Mouse (Mus musculus) embryonic facial prominence, embryonic 15.5 days (tissue): ENCODE measurements at regions not wholly inside any gene's neighbourhood (a gene's known extent, or its start where the extent isn't known, plus 50 kb on each side); places are given as distances from the start of the nearest gene placed in this dataset.

Experiments
- ATAC-seq: fragments of 200-750 bp; cut with Nextera tagmentation; 2 replicates; pipeline ENCODE4 v1.8.0; 2017; ENCODE audit warnings: low read depth, moderate TSS enrichment; ENCODE audit not compliant: insufficient number of reproducible peaks, low FRiP score, low TSS enrichment
- H3K27ac ChIP-seq: fragments of 300-500 bp; sonication (generic); replicated peaks from 2 replicates; pipeline ENCODE4 v1.5.1; 2015; ENCODE audit warnings: mild to moderate bottlenecking, inconsistent platforms
- H3K27me3 ChIP-seq: fragments of 300-500 bp; sonication (generic); 2 replicates; pipeline ENCODE4 v1.6.1; 2015; ENCODE audit warnings: inconsistent platforms
- H3K36me3 ChIP-seq: fragments of 300-500 bp; sonication (generic); 2 replicates; pipeline ENCODE4 v1.6.1; 2015; ENCODE audit warnings: mild to moderate bottlenecking, inconsistent platforms
- H3K4me1 ChIP-seq: fragments of 300-500 bp; sonication (generic); 2 replicates; pipeline ENCODE4 v1.6.1; 2015; ENCODE audit warnings: inconsistent platforms
- H3K4me2 ChIP-seq: fragments of 300-500 bp; sonication (generic); replicated peaks from 2 replicates; pipeline ENCODE4 v1.6.1; 2015; ENCODE audit warnings: mild to moderate bottlenecking, inconsistent platforms
- H3K4me3 ChIP-seq: fragments of 300-500 bp; sonication (generic); replicated peaks from 2 replicates; pipeline ENCODE4 v1.5.1; 2015; ENCODE audit warnings: mild to moderate bottlenecking, inconsistent platforms
- H3K9ac ChIP-seq: fragments of 300-500 bp; sonication (generic); 2 replicates; pipeline ENCODE4 v1.6.1; 2015; ENCODE audit warnings: inconsistent platforms
- H3K9me3 ChIP-seq: fragments of 300-500 bp; sonication (generic); replicated peaks from 2 replicates; pipeline ENCODE4 v1.6.1; 2016; ENCODE audit warnings: inconsistent platforms
- WGBS: fragments of 180-500 bp; shearing (Covaris S2); methylation state at CpG from one replicate; pipeline ENCODE4 v1.1.7; 2015; 5-methylcytosine and 5-hydroxymethylcytosine counted together

GRCm38 (mm10) chr2:179000448-179001081, 441.7 kb upstream of the Cdh4 start:
- no peak overlapping the region for H3K4me3 ChIP-seq
- no peak for ATAC-seq
- no peaks in the 10 kb centered on the region for H3K4me1 ChIP-seq
- no peak overlapping the region for H3K9ac ChIP-seq
- H3K27me3 ChIP-seq, result no peaks in the 10 kb centered on the region
- no peak overlapping the region for H3K27ac ChIP-seq
- no peak overlapping the region for H3K4me2 ChIP-seq
- H3K9me3 ChIP-seq, result no peaks in the 10 kb centered on the region
- 55% methylated on average over 17 of the region's 17 CpGs for WGBS
- H3K36me3 ChIP-seq, result no peaks in the 10 kb centered on the region

- 75% methylated on average over 6 of the region's 6 CpGs for WGBS
- H3K4me2 ChIP-seq, result no peak overlapping the region
- H3K4me1 ChIP-seq, result no peaks in the 10 kb centered on the region
- no peak overlapping the region for H3K27ac ChIP-seq
- no peak overlapping the region for H3K4me3 ChIP-seq
- no peaks in the 10 kb centered on the region for H3K27me3 ChIP-seq
- no peaks in the 10 kb centered on the region for H3K9me3 ChIP-seq
- H3K9ac ChIP-seq, result no peak overlapping the region
- ATAC-seq, result no peak
- H3K36me3 ChIP-seq, result no peaks in the 10 kb centered on the region
Observed at GRCm38 (mm10) chr2:179007766-179008165, 434.5 kb upstream of the Cdh4 start.

GRCm38 (mm10) chr2:179013891-179014593, 428.2 kb upstream of the Cdh4 start:
- no peak overlapping the region for H3K9ac ChIP-seq
- H3K4me2 ChIP-seq, result no peak overlapping the region
- H3K4me3 ChIP-seq, result no peak overlapping the region
- H3K27ac ChIP-seq, result no peak overlapping the region
- H3K4me1 ChIP-seq, result no peaks in the 10 kb centered on the region
- H3K36me3 ChIP-seq, result no peaks in the 10 kb centered on the region
- H3K27me3 ChIP-seq, result no peaks in the 10 kb centered on the region
- ATAC-seq, result no peak
- no peaks in the 10 kb centered on the region for H3K9me3 ChIP-seq
- WGBS, result 70% methylated on average over 6 of the region's 6 CpGs

GRCm38 (mm10) chr2:179022675-179023194, 419.5 kb upstream of the Cdh4 start:
- H3K4me2 ChIP-seq, result no peak overlapping the region
- H3K27ac ChIP-seq, result no peak overlapping the region
- WGBS, result 67% methylated on average over 5 of the region's 5 CpGs
- ATAC-seq, result no peak
- no peaks in the 10 kb centered on the region for H3K27me3 ChIP-seq
- H3K9me3 ChIP-seq, result no peaks in the 10 kb centered on the region
- no peaks in the 10 kb centered on the region for H3K36me3 ChIP-seq
- no peak overlapping the region for H3K9ac ChIP-seq
- H3K4me1 ChIP-seq, result 0 out of 2 replicates have a peak, but pooled peaks cover 5% of the 10 kb centered on the region
- H3K4me3 ChIP-seq, result no peak overlapping the region

- no peak for ATAC-seq
- Histone ChIP-seq H3K9me3 (no peaks in the 10 kb centered on the region), H3K36me3 (no peaks in the 10 kb centered on the region), H3K27me3 (no peaks in the 10 kb centered on the region), H3K27ac (no peak overlapping the region), H3K4me3 (no peak overlapping the region), H3K4me1 (0 out of 2 replicates have a peak, but pooled peaks cover 5% of the 10 kb centered on the region), H3K4me2 (no peak overlapping the region), H3K9ac (no peak overlapping the region)
- WGBS, result 21% methylated on average over 3 of the region's 3 CpGs
Observed at GRCm38 (mm10) chr2:179024225-179024624, 418.0 kb upstream of the Cdh4 start.

GRCm38 (mm10) chr2:179033171-179033570, 409.1 kb upstream of the Cdh4 start:
- H3K36me3 ChIP-seq, result no peaks in the 10 kb centered on the region
- no peak overlapping the region for H3K4me3 ChIP-seq
- H3K9ac ChIP-seq, result no peak overlapping the region
- H3K27me3 ChIP-seq, result no peaks in the 10 kb centered on the region
- ATAC-seq, result no peak
- 77% methylated on average over 2 of the region's 2 CpGs for whole genome bisulfite sequencing
- H3K4me2 ChIP-seq, result no peak overlapping the region
- no peak overlapping the region for H3K27ac ChIP-seq
- no peaks in the 10 kb centered on the region for H3K9me3 ChIP-seq
- no peaks in the 10 kb centered on the region for H3K4me1 ChIP-seq

- no peak overlapping the region for H3K4me2 ChIP-seq
- H3K36me3 ChIP-seq, result no peaks in the 10 kb centered on the region
- H3K4me1 ChIP-seq, result no peaks in the 10 kb centered on the region
- H3K27ac ChIP-seq, result no peak overlapping the region
- H3K4me3 ChIP-seq, result no peak overlapping the region
- no peaks in the 10 kb centered on the region for H3K9me3 ChIP-seq
- 55% methylated on average over 6 of the region's 6 CpGs for WGBS
- no peak overlapping the region for H3K9ac ChIP-seq
- no peak for ATAC-seq
- H3K27me3 ChIP-seq, result no peaks in the 10 kb centered on the region
Observed at GRCm38 (mm10) chr2:179035446-179035845, 406.8 kb upstream of the Cdh4 start.

GRCm38 (mm10) chr2:179039697-179040096, 402.5 kb upstream of the Cdh4 start:
- 53% methylated on average over 2 of the region's 2 CpGs for WGBS
- ATAC-seq, result no peak
- Histone ChIP-seq H3K4me3 (no peak overlapping the region), H3K27me3 (no peaks in the 10 kb centered on the region), H3K4me2 (no peak overlapping the region), H3K9me3 (no peaks in the 10 kb centered on the region), H3K36me3 (no peaks in the 10 kb centered on the region), H3K4me1 (0 out of 2 replicates have a peak, but pooled peaks cover 5% of the 10 kb centered on the region), H3K9ac (no peak overlapping the region), H3K27ac (no peak overlapping the region)

GRCm38 (mm10) chr2:179043671-179044070, 398.6 kb upstream of the Cdh4 start:
- H3K27me3 ChIP-seq, result no peaks in the 10 kb centered on the region
- whole genome bisulfite sequencing, result 34% methylated on average over 4 of the region's 4 CpGs
- no peaks in the 10 kb centered on the region for H3K36me3 ChIP-seq
- no peak overlapping the region for H3K9ac ChIP-seq
- H3K27ac ChIP-seq, result no peak overlapping the region
- no peak overlapping the region for H3K4me3 ChIP-seq
- peak; percentile 78 for ATAC-seq
- H3K4me1 ChIP-seq, result 0 out of 2 replicates have a peak, but pooled peaks cover 5% of the 10 kb centered on the region
- no peak overlapping the region for H3K4me2 ChIP-seq
- no peaks in the 10 kb centered on the region for H3K9me3 ChIP-seq

- Histone ChIP-seq H3K9ac (no peak overlapping the region), H3K4me3 (no peak overlapping the region), H3K4me2 (no peak overlapping the region), H3K27me3 (no peaks in the 10 kb centered on the region), H3K36me3 (no peaks in the 10 kb centered on the region), H3K4me1 (0 out of 2 replicates have a peak, but pooled peaks cover 5% of the 10 kb centered on the region), H3K9me3 (no peaks in the 10 kb centered on the region), H3K27ac (no peak overlapping the region)
- ATAC-seq, result no peak
- WGBS, result 62% methylated on average over 1 of the region's 1 CpGs
Observed at GRCm38 (mm10) chr2:179045361-179045760, 396.9 kb upstream of the Cdh4 start.

- Histone ChIP-seq H3K4me1 (no peaks in the 10 kb centered on the region), H3K27ac (no peak overlapping the region), H3K4me2 (no peak overlapping the region), H3K4me3 (no peak overlapping the region), H3K36me3 (no peaks in the 10 kb centered on the region), H3K27me3 (no peaks in the 10 kb centered on the region; the same call in 1 of the 2 replicates), H3K9me3 (no peaks in the 10 kb centered on the region), H3K9ac (no peak overlapping the region)
- 74% methylated on average over 8 of the region's 8 CpGs for WGBS
- ATAC-seq, result no peak
Observed at GRCm38 (mm10) chr2:179054441-179054840, 387.8 kb upstream of the Cdh4 start.
